Mouse (Mus musculus): ENCODE results near the gene Themis3. TPM values are rescaled to one million over a fixed set of nuclear protein-coding genes. Genes with fewer than 3 reads are reported as not detected.

The Themis3 gene
- 0.09 TPM in 1 of 2 replicates, not detected in the other for polyA plus RNA-seq (2012; rRNA removed)

GRCm38 (mm10) chr17:66594435-66594834 is at the start of gene Themis3:
Gene Themis3 (minus strand): TSS chr17:66594621.
- DNase-seq (ENCODE audit: low read depth), result no peak

- DNase-seq (ENCODE audit: low read depth), result no peak
Measured at GRCm38 (mm10) chr17:66637951-66638722, 43.7 kb upstream of the Themis3 start.

GRCm38 (mm10) chr17:66619996-66620656 is 25.7 kb upstream of the Themis3 start:
- DNase-seq (ENCODE audit: low read depth), result no peak

GRCm38 (mm10) chr17:66619255-66619826 is 24.9 kb upstream of the Themis3 start:
- DNase-seq (ENCODE audit: low read depth), result no peak

GRCm38 (mm10) chr17:66610032-66610431 is 15.6 kb upstream of the Themis3 start:
- DNase-seq (ENCODE audit: low read depth), result no peak

GRCm38 (mm10) chr17:66604931-66605330 is 10.5 kb upstream of the Themis3 start:
- DNase-seq (ENCODE audit: low read depth), result no peak

- DNase-seq (ENCODE audit: low read depth), result no peak
Measured at GRCm38 (mm10) chr17:66601171-66601570, 6.8 kb upstream of the Themis3 start.

GRCm38 (mm10) chr17:66595867-66596266 is 1.4 kb upstream of the Themis3 start:
- no peak for DNase-seq (ENCODE audit: low read depth)

GRCm38 (mm10) chr17:66595256-66595655 is 835 bp upstream of the Themis3 start:
- DNase-seq (ENCODE audit: low read depth), result no peak

GRCm38 (mm10) chr17:66590353-66591075 is 3.9 kb downstream of the Themis3 start:
- DNase-seq (ENCODE audit: low read depth), result no peak

GRCm38 (mm10) chr17:66589864-66590263 is 4.6 kb downstream of the Themis3 start:
- DNase-seq (ENCODE audit: low read depth), result no peak

GRCm38 (mm10) chr17:66586741-66587140 is 7.7 kb downstream of the Themis3 start:
- no peak for DNase-seq (ENCODE audit: low read depth)

GRCm38 (mm10) chr17:66586078-66586477 is 8.3 kb downstream of the Themis3 start:
- no peak for DNase-seq (ENCODE audit: low read depth)

- no peak for DNase-seq (ENCODE audit: low read depth)
Measured at GRCm38 (mm10) chr17:66580990-66581389, 13.4 kb downstream of the Themis3 start.

- no peak for DNase-seq (ENCODE audit: low read depth)
Measured at GRCm38 (mm10) chr17:66578007-66578406, 16.4 kb downstream of the Themis3 start.

- DNase-seq (ENCODE audit: low read depth), result no peak
Measured at GRCm38 (mm10) chr17:66577507-66577906, 16.9 kb downstream of the Themis3 start.

GRCm38 (mm10) chr17:66572677-66573060 is 21.8 kb downstream of the Themis3 start:
- DNase-seq (ENCODE audit: low read depth), result no peak

GRCm38 (mm10) chr17:66571860-66572676 is 22.4 kb downstream of the Themis3 start:
- no peak for DNase-seq (ENCODE audit: low read depth)

GRCm38 (mm10) chr17:66564213-66564612 is 30.2 kb downstream of the Themis3 start:
- no peak for DNase-seq (ENCODE audit: low read depth)

GRCm38 (mm10) chr17:66563551-66563950 is 30.9 kb downstream of the Themis3 start:
- no peak for DNase-seq (ENCODE audit: low read depth)

- no peak for DNase-seq (ENCODE audit: low read depth)
Measured at GRCm38 (mm10) chr17:66561380-66561779, 33.0 kb downstream of the Themis3 start.

Data from gonadal fat pad, adult 2 months (tissue).